Mouse (Mus musculus) MN1 (cell line): ENCODE results near the gene Ggta1.

Experiments
- DNase-seq: peaks from one replicate; pipeline ENCODE4 v3.0.0-alpha.2; 2016; ENCODE audit warnings: low spot score

Ggta1 gene

DNA sequence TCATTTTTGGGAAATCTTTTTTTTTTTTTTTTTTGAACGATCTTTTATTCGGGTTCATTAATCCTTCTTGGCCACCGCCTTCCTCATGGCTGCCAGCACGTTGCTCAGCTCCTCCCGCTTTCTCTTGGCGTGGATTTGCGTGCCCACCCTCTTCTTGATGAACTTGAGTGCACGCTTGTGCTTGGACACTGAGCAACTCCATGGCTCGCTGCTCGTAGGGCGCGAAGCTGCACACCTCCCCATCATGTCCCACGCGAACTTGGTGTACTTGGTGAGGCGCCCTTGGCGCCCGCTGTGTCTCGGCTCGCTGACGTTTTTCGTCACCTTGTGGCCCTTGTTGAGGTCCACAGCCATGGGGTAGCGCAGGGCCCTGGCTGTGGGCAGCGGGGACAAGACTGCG lies 28.1 kb upstream of the Ggta1 start:
- no peak for DNase-seq

DNA sequence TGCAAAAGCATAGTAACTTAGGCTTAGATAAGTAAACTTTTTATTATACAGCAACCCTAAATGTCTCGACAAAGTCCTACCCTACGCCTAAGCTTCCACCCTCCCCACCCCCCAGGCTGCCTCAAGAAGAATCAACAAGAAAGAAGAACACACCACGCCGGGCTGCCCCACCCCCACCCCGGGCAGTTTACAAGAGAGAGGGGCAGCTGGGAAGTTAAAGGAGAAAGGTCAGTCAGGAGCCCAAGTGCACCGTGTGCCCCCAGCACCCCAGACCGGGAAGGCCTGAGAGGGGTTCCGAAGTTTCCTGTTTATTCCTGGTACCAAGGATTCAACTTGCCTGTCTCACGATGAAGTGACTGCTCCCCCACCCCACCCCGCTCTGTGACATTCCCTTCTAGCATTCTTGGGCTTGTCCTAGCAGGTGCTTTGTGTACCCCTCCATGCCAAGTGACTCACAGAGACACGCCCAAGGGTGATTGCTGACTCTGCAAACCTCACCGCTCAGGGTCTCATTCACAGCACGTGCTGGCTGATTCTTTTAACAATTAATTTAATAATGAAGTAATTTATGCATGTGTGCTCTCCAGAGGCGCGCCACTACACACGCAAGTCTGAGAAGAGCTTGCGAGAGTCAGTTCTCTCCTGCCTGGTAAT lies 27.6 kb upstream of the Ggta1 start:
- no peak for DNase-seq

DNA sequence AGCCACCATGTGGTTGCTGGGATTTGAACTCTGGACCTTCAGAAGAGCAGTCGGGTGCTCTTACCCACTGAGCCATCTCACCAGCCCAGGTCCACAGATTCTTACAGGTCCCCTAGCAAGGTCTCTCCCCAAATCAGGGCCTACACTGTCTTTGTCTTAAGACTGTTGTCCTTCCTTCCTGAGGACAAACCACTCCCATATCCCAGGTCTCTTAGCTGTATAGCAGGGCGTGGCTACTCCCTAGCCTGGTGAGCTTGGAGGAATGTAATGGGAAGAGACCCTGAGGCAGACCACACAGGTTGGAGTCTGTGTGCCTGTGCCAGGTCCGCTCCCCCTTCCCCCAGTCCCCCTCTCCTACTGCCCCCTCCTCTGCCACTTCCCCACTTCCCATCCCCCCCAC lies 24.7 kb upstream of the Ggta1 start:
- DNase-seq: no peak

DNA sequence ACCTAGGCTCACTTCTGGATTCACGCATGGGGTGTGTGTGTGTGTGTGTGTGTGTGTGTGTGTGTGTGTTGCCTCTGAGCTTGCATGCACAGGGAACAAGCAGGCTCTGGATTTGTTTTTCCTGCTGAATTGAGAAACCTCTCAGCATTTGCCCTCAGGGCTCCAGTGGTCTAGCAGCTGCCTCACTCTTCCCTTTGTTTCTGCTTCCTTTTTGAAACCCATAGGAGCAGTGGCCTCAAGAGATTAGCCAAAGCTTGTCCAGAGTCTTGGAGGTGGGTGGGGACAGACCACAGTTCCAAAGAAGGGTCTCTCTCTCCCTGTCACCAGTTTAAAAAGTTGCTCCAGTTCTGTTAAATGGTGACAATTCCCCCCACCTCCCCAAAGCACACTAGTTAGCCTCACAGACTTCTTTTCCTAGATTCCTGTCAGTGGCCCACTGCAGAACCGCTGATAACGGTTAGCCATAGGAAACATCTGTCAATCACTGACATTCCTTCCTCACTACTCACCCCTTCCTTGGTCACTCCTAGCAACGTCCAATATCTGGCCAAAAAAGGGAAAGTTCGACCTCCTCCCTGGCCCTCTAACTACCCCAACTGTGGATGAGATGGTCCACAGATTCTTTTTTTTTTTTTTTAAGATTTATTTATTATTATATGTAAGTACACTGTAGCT lies 24.1 kb upstream of the Ggta1 start:
- DNase-seq: no peak

DNA sequence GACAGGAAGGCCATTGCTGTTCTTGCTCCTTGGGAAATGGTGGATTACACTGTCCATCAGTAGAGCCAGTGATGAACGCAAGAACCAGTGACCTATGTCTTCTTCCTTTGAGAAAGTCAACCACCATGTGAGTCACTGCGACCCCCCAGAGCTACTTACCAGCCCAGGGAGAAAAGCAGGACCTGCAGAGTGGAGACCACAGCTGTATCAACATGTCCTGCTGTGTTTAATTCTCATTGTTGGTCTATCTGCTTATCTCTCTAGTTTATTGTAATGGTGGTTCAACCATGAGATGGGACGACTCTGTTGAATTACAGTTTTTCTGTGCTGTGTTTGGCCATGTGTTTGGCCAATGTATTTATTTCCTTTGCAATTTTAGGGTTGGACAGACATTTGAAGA lies 21.1 kb upstream of the Ggta1 start:
- no peak for DNase-seq

DNA sequence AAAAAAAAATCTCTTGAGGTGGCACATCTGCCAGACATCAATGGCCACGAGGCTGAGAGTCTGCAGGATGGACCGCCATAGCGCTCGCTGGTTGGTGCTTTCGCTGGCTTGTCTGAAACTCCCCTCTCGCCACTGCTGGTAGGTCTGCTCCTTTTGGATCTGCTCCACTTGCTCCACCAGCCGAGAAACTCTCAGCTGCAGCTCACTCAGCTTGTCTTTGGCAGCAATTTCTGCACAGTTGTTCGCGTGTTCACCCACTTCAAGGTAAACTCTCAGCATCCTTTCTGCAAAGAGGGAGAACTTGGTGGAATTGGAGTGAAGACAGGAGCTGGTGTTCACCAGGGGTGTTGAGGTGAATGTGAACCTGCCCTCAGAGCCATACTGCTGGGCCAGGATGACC lies 20.4 kb upstream of the Ggta1 start:
- DNase-seq: no peak

DNA sequence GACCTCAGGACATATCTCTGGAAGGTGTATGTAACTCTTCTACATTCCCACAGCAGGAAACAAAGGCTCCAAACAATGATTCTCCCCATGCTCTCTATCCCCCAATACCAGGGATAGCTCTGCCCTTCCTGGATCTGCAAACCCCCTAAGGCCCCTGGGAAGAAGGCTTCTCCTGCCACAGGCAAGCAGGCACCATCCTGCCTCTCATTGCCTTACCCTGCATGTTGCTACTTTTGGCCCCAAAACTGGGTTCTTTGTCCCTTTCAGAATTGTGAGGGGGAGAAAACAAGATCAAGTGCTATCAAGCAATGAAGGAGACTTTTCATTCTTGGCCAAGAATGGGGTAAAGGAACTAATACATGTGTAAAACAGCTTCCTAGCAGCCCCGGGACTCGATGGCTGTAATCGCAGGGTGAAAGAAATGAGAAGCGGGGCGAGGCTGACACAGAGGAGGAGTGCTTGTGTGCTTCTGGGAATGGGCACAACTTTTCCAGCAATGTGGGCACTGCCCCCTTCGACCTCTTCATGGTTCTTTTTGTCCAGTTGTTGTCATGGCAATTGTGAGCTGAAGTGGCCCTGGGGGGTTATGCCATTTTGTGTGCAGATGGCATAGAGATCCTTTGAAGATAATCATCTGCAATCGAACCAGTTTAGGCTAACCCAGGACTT lies 18.4 kb upstream of the Ggta1 start:
- no peak for DNase-seq

DNA sequence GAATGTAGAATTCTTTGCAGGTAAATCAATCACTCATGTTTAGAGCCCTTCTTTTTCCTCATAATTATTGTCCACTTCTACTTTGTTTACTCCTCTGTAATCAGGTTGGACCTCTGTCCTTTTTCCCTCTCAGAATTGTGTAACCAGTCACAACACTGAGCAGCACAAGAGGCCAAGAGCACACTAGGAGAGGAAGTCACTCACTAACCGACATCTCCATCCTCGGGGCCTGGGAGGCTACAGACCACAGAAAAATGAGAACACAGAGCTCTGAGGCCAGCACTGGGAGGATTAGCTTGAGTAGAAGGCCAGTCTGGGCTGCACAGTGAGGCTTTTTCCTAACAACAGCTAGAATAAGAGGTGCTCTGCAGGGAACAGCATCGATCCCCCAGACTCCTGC lies 17.0 kb upstream of the Ggta1 start:
- DNase-seq: no peak

DNA sequence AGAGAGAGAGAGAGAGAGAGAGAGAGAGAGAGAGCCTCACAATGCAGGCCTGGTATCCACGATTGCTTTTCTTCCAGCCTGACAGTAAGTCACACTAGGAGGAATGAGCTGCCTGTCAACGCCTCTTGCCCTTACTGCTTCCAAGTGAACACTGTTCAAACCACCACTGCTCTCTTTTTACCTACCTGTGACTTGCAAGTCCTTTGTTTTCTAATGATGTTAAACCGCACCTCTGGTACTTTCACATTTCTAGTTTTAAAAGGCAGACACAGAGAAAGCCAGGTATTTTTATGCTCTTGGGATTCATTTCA lies 15.7 kb upstream of the Ggta1 start:
- no peak for DNase-seq

DNA sequence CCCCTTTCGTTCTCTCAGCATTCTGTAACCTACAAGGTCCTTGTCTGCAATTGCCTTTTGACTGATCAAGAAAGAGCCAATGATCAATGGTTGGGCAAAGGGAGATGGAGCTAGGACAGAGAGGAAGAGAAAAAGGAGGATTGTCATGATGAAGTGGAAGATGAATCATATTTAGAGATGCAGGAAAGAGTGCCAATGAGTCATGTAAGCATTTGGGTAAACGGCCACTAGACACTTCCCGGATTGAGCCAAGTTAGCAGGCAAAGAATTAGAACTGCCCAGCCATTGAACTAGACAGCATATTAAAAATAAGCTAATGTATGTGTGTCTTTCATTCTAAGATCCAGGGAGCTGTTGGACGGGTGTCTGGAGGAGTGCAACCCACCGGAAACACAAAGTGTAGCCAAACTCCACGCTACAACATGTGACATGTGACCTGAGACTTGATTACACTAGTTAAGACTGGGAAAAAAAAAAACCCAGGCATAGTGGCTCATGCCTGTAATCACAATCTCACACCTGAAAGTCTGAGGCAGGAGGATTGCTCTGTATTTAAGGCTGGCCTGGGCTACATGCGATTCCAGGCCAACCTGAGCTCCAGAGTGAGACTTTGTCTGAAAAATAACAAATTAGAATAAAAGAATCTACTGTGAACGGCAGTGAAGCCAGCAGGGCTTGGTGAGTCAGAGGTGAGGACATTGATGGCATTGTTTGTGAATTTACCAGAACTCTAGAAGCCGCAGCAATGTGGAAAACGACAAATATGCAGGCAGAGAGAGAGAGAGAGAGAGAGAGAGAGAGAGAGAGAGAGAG lies 15.2 kb upstream of the Ggta1 start:
- no peak for DNase-seq

DNA sequence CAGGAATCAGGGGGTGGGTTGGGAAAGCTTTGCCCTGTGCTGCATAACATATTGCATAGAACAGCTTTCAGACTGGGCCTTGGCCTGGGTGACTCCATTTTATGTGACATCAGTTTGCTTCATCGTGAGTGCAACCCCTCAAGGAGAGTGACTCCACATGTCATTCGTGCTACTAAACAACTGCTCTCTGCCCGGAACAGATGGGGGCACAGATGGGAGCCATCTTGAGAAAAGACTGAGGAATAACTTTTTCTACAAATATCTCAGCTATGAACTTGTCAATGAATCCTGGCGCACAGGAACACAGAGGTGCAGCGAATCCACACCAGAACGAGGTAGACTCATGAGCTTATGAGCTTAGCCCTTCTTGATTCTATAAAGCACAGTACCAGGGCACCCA lies 14.3 kb upstream of the Ggta1 start:
- no peak for DNase-seq

DNA sequence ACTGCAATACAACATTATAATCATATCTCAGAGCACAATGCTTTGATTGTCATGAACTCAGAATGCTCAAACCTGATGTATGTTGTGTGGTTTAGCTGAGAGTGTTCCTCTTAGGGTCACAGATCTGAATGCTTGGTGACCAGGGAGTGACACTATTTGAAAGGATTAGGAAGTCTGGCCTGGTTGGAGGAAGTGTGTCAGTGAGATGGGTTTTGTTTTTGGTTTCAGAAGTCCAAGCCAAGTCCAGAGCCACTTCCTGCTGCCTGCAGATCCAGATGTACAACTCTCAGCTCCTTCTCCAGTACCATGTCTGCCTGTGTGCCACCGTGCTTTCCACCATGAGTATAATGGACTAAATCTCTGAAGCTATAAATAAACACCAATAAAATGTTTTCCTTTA lies 11.9 kb upstream of the Ggta1 start:
- no peak for DNase-seq

DNA sequence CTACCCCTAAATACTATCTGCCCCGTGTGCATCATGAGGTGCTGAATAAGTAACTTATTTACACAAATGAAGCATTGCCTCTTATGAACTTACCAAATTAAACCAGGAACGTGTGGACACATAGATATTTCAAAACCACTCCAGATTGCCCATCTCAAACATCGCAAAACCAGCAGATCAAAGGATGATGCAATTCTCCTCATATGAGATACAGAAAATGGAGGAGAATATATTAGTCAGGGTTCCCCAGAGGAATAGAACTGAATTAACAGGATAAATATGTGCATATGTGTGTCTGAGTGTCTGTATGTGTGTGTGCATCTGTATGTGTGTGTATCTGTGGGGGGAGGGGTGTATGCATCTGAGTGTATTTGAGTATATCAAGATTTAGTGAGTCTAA lies 6.2 kb upstream of the Ggta1 start:
- no peak for DNase-seq

DNA sequence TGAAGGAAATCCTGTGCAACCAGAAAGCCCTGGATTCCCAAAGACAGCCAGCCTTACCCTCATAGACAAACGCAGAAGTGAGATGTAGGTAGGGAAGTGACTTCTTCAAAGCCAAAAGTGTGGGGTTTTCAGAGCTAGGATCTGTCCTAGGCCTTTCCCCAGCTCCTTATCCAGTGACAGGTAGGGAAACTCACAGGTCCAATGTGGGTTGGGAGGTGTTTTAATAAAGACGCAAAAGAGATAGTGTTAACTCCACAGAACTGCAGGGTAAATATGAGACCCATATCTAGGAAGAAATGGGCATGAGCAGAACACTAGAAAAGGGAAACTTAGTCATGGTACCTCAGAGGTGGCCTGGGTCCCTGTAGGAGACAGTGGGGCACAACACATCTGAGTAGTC lies 5.2 kb upstream of the Ggta1 start:
- DNase-seq: no peak

DNA sequence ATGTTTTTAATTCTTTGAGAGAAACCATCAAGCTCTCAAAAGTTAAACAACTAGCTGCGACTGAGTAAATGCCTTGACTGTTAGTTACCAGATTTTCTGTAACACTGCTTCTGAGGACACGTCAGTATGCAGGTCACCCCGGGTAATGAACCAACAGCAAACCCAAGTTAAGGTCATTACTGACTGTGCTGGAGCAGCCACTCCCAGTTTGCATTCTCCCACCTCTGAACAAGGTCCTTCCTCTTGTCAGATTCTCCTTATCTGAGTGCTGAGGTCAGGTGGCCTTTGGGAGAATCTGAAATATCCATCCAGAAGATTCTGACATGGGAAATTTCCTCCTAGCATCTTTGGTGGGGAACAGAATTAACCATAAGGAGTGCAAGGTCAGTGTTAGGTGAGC lies 4.8 kb upstream of the Ggta1 start:
- DNase-seq: no peak

DNA sequence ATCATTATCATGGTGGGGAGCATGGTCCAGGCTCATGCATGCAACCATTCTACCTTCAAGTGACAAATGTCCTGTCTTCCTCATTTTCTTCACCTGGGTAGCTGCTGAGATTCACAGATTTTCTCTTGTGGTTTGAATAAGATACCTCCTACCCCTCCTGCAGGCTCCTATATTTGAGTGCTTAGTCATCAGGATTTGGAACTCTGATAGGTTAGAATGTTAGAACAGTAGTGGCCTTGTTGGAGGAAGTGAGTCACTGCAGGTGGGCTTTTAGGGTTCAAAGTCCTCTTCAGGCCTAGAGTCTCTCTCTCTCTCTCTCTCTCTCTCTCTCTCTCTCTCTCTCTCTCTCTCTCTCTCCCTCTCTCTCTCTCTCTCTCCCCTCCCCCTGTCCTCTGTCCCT lies 2.6 kb upstream of the Ggta1 start:
- no peak for DNase-seq

DNA sequence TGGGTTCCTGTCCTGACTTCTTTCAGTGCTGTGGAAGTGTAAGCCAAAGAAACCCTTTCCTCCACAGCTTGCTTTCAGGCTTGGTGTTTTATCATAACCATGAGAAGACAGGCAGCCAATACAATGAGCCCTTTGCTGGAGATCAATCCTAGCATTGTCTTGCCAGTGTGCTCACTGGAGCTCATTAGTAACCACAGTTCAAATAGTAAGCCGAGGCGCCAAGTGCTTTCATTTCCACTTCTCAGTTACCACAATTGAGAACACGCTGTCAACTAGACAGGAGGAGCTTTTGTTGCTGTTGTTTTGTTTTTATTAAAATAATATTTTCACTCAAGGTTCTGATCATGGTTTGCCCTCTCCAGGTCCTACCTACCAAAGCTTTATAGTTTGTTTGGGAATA lies 1.5 kb upstream of the Ggta1 start:
- no peak for DNase-seq

DNA sequence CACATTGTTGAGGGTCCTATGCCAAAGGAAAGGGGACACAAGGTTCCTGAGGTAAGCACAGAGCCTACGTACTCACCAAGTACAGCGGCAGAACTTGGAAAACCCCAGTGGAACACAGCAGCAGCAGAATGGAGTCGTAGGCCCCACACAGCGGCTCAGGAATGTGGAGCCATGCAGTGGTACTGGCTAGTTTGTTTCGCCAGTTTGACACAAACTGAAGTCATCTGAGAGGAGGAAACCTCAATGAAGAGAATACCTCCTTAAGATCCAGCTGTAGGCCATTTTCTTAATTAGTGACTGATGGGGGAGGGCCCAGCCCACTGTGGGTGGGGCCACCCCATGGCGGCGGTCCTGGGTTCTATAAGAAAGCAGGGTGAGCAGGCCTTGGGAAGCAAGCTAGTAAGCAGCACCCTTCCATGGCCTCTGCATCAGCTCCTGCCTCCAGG lies 1.1 kb upstream of the Ggta1 start:
- DNase-seq: no peak

DNA sequence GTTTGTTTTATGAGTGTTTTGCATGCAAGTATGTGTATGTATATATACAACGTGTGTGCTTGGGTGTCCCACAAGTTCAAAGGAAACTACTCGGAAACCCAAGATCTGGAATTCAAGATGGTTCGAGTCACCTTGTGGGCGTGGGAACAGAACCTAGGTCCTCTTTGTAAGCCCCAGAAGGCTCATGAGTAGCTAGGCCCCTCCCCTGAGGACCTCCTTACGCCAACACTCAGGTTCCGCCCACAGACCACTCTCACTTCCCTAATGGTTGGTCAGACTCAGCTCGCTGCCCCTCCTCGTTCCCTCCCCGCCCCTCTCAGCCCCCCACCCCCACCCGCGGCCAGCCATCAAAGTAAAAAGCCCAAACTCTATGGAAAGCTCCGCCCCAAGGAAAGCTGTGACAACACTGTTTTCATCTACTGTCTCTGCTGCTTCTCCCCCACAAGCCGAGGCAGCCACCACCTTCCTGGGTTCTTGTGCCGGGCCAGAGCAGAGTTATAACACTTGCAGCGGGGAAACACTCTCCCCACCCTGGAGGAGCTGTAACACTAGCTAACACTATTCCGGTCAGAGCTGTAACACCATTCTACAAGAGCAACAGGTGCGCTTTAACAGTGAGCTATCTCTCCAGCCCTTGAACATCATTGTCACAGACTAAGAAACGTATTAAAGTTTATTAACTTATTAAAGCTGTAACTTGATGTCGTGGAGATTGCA lies 499 bp upstream of the Ggta1 start:
- no peak for DNase-seq

DNA sequence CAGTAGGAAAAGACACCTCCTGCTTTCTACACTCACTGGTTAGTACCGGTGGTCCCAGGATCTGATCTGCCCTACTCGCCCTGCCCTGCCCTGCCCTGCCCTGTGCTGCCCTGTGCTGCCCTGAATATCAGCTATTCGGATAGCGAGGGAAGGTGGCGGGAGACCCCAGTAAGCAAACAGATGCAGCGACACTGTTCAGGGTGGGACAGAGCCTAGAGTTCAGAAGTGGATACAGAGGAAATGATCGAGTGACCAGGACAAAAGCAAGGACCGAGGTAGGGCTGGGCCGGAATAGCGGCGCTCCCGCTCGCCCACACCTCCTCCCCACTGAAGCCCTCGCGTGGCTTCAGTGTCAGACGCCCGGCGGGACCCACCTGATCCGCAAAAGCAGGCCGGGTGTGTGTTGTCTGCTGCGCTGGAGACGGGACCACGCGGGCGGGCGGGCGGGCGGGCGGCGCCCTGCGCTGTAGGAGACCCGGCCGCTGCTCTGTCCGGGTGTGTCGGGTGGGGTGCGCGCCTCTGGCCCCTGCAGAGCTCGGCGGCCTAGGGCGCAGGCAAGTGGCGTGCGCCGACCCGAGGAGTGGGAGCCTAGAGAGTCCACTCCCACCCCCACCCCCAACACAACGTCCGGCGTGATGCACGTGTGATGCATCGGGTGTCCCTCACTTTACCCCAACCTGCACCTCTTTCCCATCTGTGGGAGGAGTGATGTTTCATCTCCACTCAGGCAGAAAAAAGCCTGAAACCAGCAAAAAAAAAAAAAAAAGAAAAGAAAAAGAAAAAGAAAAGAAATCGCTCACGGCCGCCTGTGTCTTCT lies 852 bp downstream of the Ggta1 start:
- DNase-seq: peak; percentile 82
